Mouse (Mus musculus) olfactory bulb, adult 2 months (tissue): ENCODE measurements around the gene Ifnl3. TPM values are rescaled to one million over a fixed set of nuclear protein-coding genes. Genes with fewer than 3 reads are reported as not detected.
A peak's percentile ranks its signal among the peaks of the same experiment; 100 is the strongest.

Experiments
- H3K27ac ChIP-seq: fragments of 200-500 bp; 2 replicates; pipeline ENCODE4 v1.5.1; 2012; ENCODE audit warnings: low read depth, low read length; ENCODE audit not compliant: insufficient read depth
- H3K4me1 ChIP-seq: fragments of 200-500 bp; 2 replicates; pipeline ENCODE4 v1.6.1; 2012; ENCODE audit warnings: low read length; ENCODE audit not compliant: control insufficient read depth, insufficient read depth
- H3K4me3 ChIP-seq: fragments of 200-500 bp; 2 replicates; pipeline ENCODE4 v1.5.1; 2012; ENCODE audit warnings: mild to moderate bottlenecking, low read depth, low read length, moderate library complexity; ENCODE audit not compliant: insufficient read depth
- CTCF ChIP-seq: fragments of 200-500 bp; IDR thresholded peaks from 2 replicates; pipeline ENCODE4 v1.5.1; 2012; ENCODE audit warnings: low read depth, mild to moderate bottlenecking, low read length, moderate library complexity; ENCODE audit not compliant: insufficient read depth
- POLR2A ChIP-seq: fragments of 200-500 bp; IDR thresholded peaks from 2 replicates; pipeline ENCODE4 v1.6.1; 2012; ENCODE audit warnings: mild to moderate bottlenecking, low read depth, low read length, moderate library complexity; ENCODE audit not compliant: insufficient read depth
- WGBS: fragments of 180-500 bp; shearing (Covaris S2); methylation state at CpG from one replicate; pipeline ENCODE4 v1.1.7; 2018; 5-methylcytosine and 5-hydroxymethylcytosine counted together
- polyA plus RNA-seq: library from polyadenylated mRNA; stranded (reverse); fragments of >200 nt; gene quantifications from 2 replicates; pipeline ENCODE4 v1.2.4, GENCODE M21; 2012; ENCODE audit warnings: low replicate concordance; ENCODE audit not compliant: missing spikeins, insufficient read depth, insufficient read length

Gene Ifnl3
- polyA plus RNA-seq, 1 experiment = not detected

DNA sequence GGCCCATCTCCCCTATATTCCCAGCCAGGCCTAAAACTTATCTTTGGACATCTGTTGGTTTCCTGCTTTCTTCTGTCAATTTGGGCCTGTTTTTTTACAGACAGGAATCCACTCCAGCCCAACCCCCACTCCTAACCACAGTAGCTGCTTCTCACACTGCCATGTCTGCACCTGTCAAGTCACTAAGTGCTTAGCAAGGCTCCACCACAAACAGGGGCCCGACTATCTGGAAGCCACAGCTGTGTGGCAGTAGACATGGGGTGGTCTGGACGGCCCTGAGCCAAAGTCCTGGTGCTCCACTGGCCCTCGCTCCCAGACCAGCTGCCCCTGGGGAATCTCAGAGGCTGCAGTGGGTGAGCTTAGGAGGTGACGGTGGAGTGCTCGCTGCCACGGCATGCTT, 35.1 kb downstream of the Ifnl3 start:
- whole genome bisulfite sequencing = 83% methylated on average over 6 of the region's 6 CpGs
- H3K27ac ChIP-seq = no peak overlapping the region
- TF ChIP-seq CTCF = no peak
- TF ChIP-seq POLR2A = no peak
- no peak overlapping the region for H3K4me3 ChIP-seq
- no peaks in the 10 kb centered on the region for H3K4me1 ChIP-seq

DNA sequence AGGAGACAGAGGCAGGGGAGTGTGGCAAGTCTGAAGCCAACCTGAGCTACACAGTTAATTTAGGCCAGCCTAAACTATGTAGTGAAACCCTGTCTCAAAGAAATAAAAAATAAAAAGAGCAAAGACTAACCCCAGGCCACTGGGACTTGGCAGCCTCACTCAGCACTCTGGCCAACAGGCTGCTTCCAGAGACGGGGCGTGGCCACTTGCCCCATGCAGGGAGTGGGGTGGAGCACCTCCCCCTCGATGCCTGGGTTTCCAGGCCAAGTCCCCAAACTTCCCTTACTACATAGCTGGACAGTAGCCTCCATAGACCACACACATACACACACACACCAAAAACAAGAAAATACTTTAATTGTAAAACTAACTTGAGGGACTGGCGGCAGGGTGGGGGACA, 35.9 kb downstream of the Ifnl3 start:
- no peak for TF ChIP-seq POLR2A
- WGBS = 59% methylated on average over 4 of the region's 4 CpGs
- no peak overlapping the region for H3K4me3 ChIP-seq
- H3K4me1 ChIP-seq = no peaks in the 10 kb centered on the region
- H3K27ac ChIP-seq = no peak overlapping the region

DNA sequence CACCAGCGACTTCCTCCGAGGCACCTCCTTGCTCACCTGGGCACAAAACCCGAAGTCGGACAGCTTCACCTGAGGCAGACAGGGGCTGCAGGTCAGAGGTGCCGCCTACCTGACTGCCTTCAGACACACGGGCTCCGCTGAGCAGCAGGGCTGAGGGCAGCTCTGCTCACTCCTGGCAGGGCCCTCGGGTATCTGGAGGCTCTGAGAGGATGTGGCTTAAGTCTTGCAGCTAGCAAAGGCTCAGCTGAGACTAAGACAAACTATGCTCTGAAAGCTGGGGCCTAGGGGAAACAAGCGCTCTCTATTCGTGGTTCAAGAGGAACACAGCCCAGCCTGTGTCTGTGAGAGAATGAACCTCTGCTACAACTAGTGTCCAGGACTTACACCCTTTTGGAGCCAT, 38.2 kb downstream of the Ifnl3 start:
- H3K4me3 ChIP-seq = no peak overlapping the region
- WGBS = 92% methylated on average over 10 of the region's 10 CpGs
- TF ChIP-seq POLR2A (no peak), CTCF (no peak)
- no peak overlapping the region for H3K27ac ChIP-seq
- peaks cover 18% of the 10 kb centered on the region for H3K4me1 ChIP-seq

DNA sequence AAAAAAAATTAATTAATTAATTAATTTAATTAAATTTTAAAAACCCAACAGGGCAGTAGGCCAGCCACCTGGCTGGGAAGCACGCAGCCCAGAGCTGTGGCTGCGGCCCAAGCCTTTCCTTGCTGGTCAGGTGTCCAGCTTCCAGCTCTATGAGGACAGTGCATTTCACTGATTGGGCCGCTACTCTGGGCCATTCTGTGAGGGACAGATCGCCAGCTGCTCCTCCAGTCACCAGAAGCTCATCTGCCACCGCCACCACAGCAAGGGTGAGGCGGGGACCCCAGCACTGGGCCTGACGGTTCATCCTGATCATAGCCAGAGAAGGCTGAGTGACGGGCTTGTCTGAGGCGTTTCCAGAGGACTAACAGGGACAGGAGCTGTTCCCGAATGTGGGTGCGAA, 39.3 kb downstream of the Ifnl3 start:
- Histone ChIP-seq H3K4me1 (peaks cover 27% of the 10 kb centered on the region), H3K27ac (no peak overlapping the region), H3K4me3 (no peak overlapping the region)
- 97% methylated on average over 11 of the region's 11 CpGs for WGBS
- TF ChIP-seq POLR2A = no peak
- no peak for TF ChIP-seq CTCF

DNA sequence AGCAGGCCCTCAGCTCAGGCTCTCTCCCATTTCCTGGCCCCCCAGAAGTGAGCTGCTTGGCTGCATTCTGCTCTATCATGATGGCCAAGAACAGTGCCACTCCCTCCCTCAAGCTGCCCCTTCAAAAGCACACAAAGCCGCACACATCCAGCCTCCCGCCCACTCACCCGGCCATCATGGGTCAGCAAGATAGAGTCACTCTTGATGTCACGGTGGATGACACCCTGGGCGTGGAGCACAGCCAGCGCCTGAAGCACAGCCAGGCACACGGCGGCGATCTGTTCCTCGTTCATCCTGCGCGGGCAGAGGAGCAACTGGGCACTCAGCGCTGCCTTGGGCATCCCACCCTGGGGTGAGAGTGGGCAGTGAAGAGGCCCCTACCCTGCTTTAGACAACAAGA, 39.7 kb downstream of the Ifnl3 start:
- H3K4me3 ChIP-seq = no peak overlapping the region
- no peak overlapping the region for H3K27ac ChIP-seq
- WGBS = 94% methylated on average over 13 of the region's 13 CpGs
- TF ChIP-seq POLR2A (no peak), CTCF (no peak)
- H3K4me1 ChIP-seq = peaks cover 29% of the 10 kb centered on the region

DNA sequence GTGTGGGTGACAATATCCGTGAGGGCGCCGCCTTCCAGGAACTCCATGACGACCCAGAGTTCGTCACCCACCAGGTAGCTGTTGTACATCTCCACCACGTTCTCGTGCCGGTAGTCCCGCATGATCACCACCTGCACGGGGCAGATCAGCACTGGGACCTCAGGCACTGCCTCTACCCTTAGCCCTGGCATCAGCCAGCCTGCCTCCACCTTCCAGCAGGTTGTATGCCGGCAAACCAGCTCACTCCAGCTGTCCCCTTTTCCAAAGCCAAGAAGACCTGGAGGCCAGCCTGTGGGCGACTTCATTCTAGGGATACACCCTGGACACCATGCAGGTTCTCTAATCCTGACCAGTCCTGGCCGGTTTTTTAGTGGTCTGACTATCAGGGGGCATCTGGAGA, 40.3 kb downstream of the Ifnl3 start:
- Histone ChIP-seq H3K4me1 (peaks cover 34% of the 10 kb centered on the region), H3K4me3 (no peak overlapping the region), H3K27ac (no peak overlapping the region)
- WGBS = 96% methylated on average over 13 of the region's 13 CpGs
- TF ChIP-seq POLR2A (no peak), CTCF (no peak)

DNA sequence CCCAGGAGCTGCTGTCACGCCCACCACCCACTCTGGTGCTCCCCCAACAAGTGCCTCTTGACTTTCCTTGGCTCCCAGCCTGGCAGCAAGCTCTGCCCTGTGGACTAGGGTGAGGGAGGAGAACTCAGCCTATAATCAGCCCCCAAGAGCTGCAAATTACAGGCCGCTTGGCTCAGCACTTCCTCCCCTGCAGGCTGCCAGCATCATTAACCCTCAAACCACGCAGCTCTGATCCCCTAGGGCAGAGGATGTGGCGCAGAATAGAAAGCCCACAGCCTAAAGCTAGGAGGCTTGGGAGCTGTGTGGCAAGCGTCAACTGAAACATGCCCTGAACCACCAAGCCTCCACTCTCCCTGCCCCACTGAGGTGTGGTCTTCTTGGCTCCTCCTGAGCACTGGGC, 42.8 kb downstream of the Ifnl3 start:
- 27% methylated on average over 5 of the region's 5 CpGs for WGBS
- TF ChIP-seq CTCF = no peak
- TF ChIP-seq POLR2A = no peak
- peak overlapping the region; percentile 38 for H3K27ac ChIP-seq
- H3K4me3 ChIP-seq = no peak overlapping the region
- H3K4me1 ChIP-seq = peaks cover 46% of the 10 kb centered on the region

DNA sequence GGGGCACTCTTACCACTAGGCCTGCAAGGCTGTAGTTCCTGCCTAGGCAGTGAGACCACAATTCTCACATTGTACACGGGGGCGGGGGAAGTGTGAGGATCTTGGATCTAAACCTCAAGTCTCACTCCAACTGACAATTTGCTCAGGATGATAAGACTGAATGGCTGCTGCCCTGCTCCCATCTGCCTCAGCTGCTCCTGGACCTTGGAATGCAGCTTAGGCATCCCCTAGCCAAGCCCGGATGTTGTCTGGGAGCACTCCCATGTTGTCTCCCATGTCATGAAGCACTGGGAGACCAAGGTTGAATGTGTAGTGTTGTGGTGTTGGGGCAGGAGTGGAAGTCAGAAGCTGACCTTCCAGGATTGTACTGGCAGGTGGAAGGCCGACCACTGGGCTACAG, 44.9 kb downstream of the Ifnl3 start:
- no peak for TF ChIP-seq CTCF
- TF ChIP-seq POLR2A = no peak
- Histone ChIP-seq H3K4me1 (peaks cover 60% of the 10 kb centered on the region), H3K4me3 (no peak overlapping the region), H3K27ac (no peak overlapping the region)
- 87% methylated on average over 4 of the region's 4 CpGs for WGBS

DNA sequence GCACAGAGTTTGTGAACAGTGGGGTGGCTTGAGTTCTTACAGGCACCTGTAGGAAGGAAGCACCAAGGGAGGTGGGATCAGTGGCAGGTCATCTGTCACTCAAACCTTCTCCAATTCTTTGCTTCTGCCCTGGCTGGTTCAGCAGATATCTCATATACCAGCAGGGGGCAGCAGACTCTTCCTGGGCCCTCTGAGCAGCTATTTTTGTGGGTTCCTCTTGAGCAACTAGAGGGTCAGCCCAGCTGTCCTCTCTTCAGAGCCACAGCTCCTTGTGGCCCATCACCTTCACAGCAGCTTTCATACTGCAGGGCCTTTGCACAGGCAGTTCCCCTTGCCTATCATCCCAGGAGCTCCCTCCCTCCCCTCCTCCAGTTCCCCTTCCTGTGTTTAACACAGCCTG, 45.6 kb downstream of the Ifnl3 start:
- H3K4me3 ChIP-seq = no peak overlapping the region
- H3K27ac ChIP-seq = no peak overlapping the region
- peaks cover 60% of the 10 kb centered on the region for H3K4me1 ChIP-seq
- TF ChIP-seq CTCF (peak; percentile 77), POLR2A (no peak)

DNA sequence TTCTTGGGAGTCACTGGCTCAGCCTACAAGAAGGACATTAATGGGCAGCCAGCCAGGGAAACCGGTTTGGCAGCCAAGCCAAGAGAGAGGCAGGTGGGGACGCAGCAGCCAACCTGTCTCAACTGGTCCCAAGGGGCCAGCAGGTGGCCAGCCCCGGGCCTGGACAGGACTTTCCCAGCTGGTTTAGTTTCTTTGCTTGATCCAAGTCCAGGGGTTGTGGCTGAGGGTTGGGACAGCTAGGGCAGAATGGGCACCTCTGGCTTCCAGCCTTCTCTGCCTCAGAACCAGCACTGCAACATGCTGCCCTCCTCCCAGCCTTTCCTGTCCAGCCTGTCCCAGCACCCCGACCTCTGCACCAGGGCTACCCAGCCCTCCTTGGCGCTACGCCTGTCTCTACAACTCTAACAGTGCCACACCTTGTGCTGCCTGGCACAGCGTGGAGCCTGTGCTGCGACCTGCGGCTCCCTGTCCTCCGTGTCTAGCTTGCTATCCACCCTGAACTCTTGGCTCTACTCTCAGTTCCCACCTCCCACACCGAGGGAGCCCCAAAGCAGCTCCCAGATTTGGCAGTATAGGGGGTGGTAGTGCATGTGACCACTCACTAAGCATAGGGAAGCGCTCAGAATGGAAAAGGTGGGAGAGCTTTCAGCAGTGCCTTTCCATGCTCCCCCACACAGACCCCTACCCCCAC, 47.8 kb downstream of the Ifnl3 start:
- 61% methylated on average over 12 of the region's 12 CpGs for WGBS
- Histone ChIP-seq H3K4me1 (peaks cover 46% of the 10 kb centered on the region), H3K4me3 (no peak overlapping the region), H3K27ac (no peak overlapping the region)
- no peak for TF ChIP-seq POLR2A
- TF ChIP-seq CTCF = no peak
